Mouse (Mus musculus) spleen, adult 2 months (tissue): ENCODE measurements around the gene Kcnip2.

ENCODE experiments used
- CTCF ChIP-seq: fragments of 200-500 bp; IDR thresholded peaks from 2 replicates; pipeline ENCODE4 v1.5.1; 2011; ENCODE audit warnings: mild to moderate bottlenecking, inconsistent platforms; ENCODE audit not compliant: insufficient read depth, insufficient read length, insufficient replicate concordance; ENCODE audit errors: extremely low read depth
- POLR2A ChIP-seq: fragments of 200-500 bp; IDR thresholded peaks from 2 replicates; pipeline ENCODE4 v1.6.1; 2011; ENCODE audit warnings: low read depth, low read length, inconsistent platforms

- TF ChIP-seq CTCF = no peak
- TF ChIP-seq POLR2A = no peak
Observed at GRCm38 (mm10) chr19:45821832-45822231, 6.0 kb upstream of the Kcnip2 start.
